Mouse (Mus musculus): ENCODE measurements around the gene Gm8334.
"Not testable (repeated sequence)": the region's sequence is repeated elsewhere in the genome, so short reads cannot be mapped to it uniquely, and the experiment has no call there.

Gm8334 gene

DNA sequence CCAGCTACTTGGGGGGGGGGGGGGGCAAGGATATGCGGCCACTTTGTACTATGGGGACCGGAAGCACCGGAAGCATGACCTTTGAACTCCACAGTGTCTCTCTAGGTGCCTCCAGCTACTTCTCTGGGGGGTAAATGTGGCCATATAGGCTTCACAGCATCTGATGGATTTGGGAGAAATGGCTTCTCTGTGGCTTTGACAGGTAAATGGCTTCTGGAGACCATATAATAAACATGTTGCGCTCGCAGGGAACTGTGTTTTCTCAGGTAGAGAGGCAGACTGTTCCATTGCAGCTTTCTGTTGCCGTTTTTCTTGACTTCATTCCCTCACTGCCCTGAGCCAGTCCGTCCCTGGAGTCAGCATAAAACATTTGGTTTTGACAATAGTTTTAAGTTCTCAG lies at the start of gene Gm8334:
TSS of gene Gm8334 (minus strand) at position 101 of the 400 bp plus-strand sequence.
- DNase-seq: not testable (repeated sequence)

DNA sequence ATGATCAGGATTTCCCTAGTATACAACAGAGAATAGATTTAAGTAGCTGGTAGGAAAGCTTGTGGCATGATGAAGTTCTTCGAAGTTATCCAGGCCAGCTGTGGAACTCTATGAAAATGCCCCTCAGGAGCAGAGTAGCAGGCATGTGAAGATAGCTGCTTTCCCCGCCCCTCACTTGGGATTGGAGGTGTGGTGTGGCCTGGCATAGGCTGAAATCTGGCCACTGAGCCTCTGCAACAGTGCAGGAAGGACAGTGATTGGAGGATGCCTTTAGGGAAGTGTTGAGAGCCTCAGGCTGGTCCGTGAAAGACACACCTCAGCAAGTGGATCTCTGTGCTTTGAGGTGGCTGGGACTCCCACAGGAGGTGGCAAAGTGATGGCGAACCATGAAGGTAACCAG lies 48.3 kb upstream of the Gm8334 start, which contains the start of gene Gm15127:
TSS of gene Gm15127 (plus strand) at position 301 of the 400 bp plus-strand sequence.
- DNase-seq: not testable (repeated sequence)
